Mouse (Mus musculus) intestine, embryonic 16.5 days (tissue): Measurements from ENCODE around the gene Ocrl. TPM values are rescaled to one million over a fixed set of nuclear protein-coding genes. Genes with fewer than 3 reads are reported as not detected.

Experiments used
- ATAC-seq: fragments of 200-750 bp; cut with Nextera tagmentation; 2 replicates; pipeline ENCODE4 v1.8.0; 2017; ENCODE audit warnings: moderate TSS enrichment, moderate library complexity
- H3K27ac ChIP-seq: fragments of 300-500 bp; sonication (generic); 2 replicates; pipeline ENCODE4 v1.5.1; 2014; ENCODE audit warnings: mild to moderate bottlenecking, low read length
- H3K27me3 ChIP-seq: fragments of 300-500 bp; sonication (generic); replicated peaks from 2 replicates; pipeline ENCODE4 v1.6.1; 2014; ENCODE audit warnings: low read length, control low read depth, mixed read lengths; ENCODE audit not compliant: control insufficient read depth, insufficient read depth
- H3K36me3 ChIP-seq: fragments of 300-500 bp; sonication (generic); 2 replicates; pipeline ENCODE4 v1.6.1; 2014; ENCODE audit warnings: low read length, control low read depth; ENCODE audit not compliant: control insufficient read depth, insufficient read depth
- H3K4me1 ChIP-seq: fragments of 300-500 bp; sonication (generic); 2 replicates; pipeline ENCODE4 v1.6.1; 2014; ENCODE audit warnings: low read length, control low read depth, mixed read lengths; ENCODE audit not compliant: control insufficient read depth, insufficient read depth
- H3K4me2 ChIP-seq: fragments of 300-500 bp; sonication (generic); 2 replicates; pipeline ENCODE4 v1.6.1; 2014; ENCODE audit warnings: low read depth, low read length, control low read depth
- H3K4me3 ChIP-seq: fragments of 300-500 bp; sonication (generic); 2 replicates; pipeline ENCODE4 v1.5.1; 2014; ENCODE audit warnings: mild to moderate bottlenecking, low read length
- H3K9ac ChIP-seq: fragments of 300-500 bp; sonication (generic); 2 replicates; pipeline ENCODE4 v1.6.1; 2014; ENCODE audit warnings: low read depth, low read length
- H3K9me3 ChIP-seq: fragments of 300-500 bp; sonication (generic); 2 replicates; pipeline ENCODE4 v1.6.1; 2016; ENCODE audit warnings: low read length, control low read depth; ENCODE audit not compliant: control insufficient read depth
- WGBS: fragments of 180-500 bp; shearing (Covaris S2); extraction: QIAGEN DNeasy Blood & Tissue Kit; methylation state at CpG from one replicate; pipeline ENCODE4 v1.1.7; 2014; 5-methylcytosine and 5-hydroxymethylcytosine counted together
- polyA plus RNA-seq: library from polyadenylated mRNA; unstranded; fragments of >200 nt; fragmentation: Nextera tagmentation; extraction: Ambion mirVana; gene quantifications from 2 replicates; pipeline ENCODE4 v1.2.1, GENCODE M21; 2015

The Ocrl gene
- polyA plus RNA-seq, result 13.2 and 13.8 TPM in 2 replicates

GRCm38 (mm10) chrX:47912306-47912792 lies at the start of gene Ocrl:
Ocrl (plus strand) TSS chrX:47912387.
- Histone ChIP-seq H3K36me3 (no peaks in the 10 kb centered on the region), H3K27ac (peak within 1 kb of the TSS; percentile 78), H3K9me3 (no peaks in the 10 kb centered on the region), H3K4me1 (no peaks in the 10 kb centered on the region), H3K4me3 (peak within 1 kb of the TSS; percentile 70), H3K9ac (peak within 1 kb of the TSS; percentile 84), H3K27me3 (no peaks in the 10 kb centered on the region), H3K4me2 (peak within 1 kb of the TSS; percentile 75)
- 14% methylated on average over 33 of the region's 35 CpGs for WGBS
- peak; percentile 95 for ATAC-seq

GRCm38 (mm10) chrX:47880052-47880451 lies 32.1 kb upstream of the Ocrl start:
- 27% methylated on average over 2 of the region's 2 CpGs for WGBS
- ATAC-seq, result peak; percentile 33; the same call in 1 of the 2 replicates
- Histone ChIP-seq H3K9ac (no peak overlapping the region), H3K4me1 (no peaks in the 10 kb centered on the region), H3K36me3 (no peaks in the 10 kb centered on the region), H3K4me2 (no peak overlapping the region), H3K27me3 (no peaks in the 10 kb centered on the region), H3K4me3 (no peak overlapping the region), H3K9me3 (no peaks in the 10 kb centered on the region), H3K27ac (no peak overlapping the region)

GRCm38 (mm10) chrX:47882813-47883212 lies 29.4 kb upstream of the Ocrl start:
- no peak overlapping the region for H3K4me2 ChIP-seq
- no peaks in the 10 kb centered on the region for H3K4me1 ChIP-seq
- H3K27me3 ChIP-seq, result no peaks in the 10 kb centered on the region
- ATAC-seq, result no peak
- H3K27ac ChIP-seq, result no peak overlapping the region
- 83% methylated on average over 6 of the region's 6 CpGs for WGBS
- no peak overlapping the region for H3K9ac ChIP-seq
- H3K9me3 ChIP-seq, result no peaks in the 10 kb centered on the region
- no peak overlapping the region for H3K4me3 ChIP-seq
- no peaks in the 10 kb centered on the region for H3K36me3 ChIP-seq

DNA sequence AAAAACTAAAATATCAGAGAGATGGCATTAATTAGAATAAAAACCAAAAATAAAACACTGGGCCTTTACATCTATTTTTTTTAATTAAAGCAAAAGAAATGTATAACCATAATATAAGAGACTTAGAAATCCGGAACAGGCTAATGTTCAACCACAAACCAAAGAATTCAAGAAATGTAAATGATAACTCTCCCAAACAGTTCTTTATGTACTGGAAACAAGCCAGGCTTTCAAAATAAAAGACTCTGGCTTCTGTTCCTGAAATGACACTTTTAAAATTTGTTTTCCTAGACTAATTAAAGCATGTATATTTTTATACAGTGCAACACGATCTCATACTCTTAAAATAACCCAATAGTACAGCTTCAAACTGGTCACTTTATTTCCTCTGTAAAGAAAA lies 24.8 kb upstream of the Ocrl start:
- no peak overlapping the region for H3K4me3 ChIP-seq
- H3K4me2 ChIP-seq, result no peak overlapping the region
- no peaks in the 10 kb centered on the region for H3K36me3 ChIP-seq
- no peaks in the 10 kb centered on the region for H3K27me3 ChIP-seq
- H3K4me1 ChIP-seq, result no peaks in the 10 kb centered on the region
- no peak for ATAC-seq
- H3K27ac ChIP-seq, result no peak overlapping the region
- no peak overlapping the region for H3K9ac ChIP-seq
- H3K9me3 ChIP-seq, result no peaks in the 10 kb centered on the region
- WGBS, result 53% methylated on average over 2 of the region's 2 CpGs

DNA sequence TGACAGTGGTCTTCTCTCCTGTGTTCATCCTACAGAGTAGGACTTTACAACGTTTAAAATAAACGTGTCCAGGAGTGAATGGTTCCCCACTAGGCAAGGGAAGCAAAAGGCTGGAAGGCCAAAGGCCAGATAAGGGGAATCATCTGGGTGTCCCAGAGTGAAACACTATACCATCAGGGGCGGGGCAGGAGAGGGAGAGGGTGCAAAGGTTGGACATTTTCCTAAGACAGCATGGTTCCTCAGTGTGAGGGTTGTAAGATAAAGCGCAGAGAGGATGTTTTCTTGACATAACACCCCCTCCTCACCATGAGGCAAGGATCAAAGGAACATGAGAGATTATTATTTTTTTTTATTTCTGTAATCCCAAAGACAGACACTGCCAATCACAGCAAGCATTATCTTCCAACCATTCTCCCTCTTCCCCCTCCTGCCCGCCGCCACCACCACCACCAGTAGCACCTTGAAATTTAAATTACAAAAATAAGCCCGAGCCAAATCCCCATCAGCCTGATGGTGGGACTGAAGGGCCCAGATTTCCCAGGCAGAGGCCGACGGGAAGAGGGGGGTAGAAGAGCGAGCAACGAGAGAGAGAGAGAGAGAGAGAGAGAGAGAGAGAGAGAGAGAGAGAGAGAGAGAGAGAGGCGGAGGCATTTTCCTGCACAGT lies 20.8 kb upstream of the Ocrl start:
- H3K4me2 ChIP-seq, result peak overlapping the region; percentile 58
- H3K27ac ChIP-seq, result peak overlapping the region; percentile 69; the same call in 1 of the 2 replicates
- H3K36me3 ChIP-seq, result no peaks in the 10 kb centered on the region
- H3K9me3 ChIP-seq, result no peaks in the 10 kb centered on the region
- 16% methylated on average over 11 of the region's 12 CpGs for WGBS
- H3K9ac ChIP-seq, result peak overlapping the region; percentile 76
- no peaks in the 10 kb centered on the region for H3K27me3 ChIP-seq
- peak overlapping the region; percentile 63 for H3K4me3 ChIP-seq
- H3K4me1 ChIP-seq, result no peaks in the 10 kb centered on the region
- peak; percentile 82 for ATAC-seq

- H3K36me3 ChIP-seq, result no peaks in the 10 kb centered on the region
- H3K27ac ChIP-seq, result peak overlapping the region; percentile 69
- ATAC-seq, result peak; percentile 84
- no peaks in the 10 kb centered on the region for H3K9me3 ChIP-seq
- H3K4me3 ChIP-seq, result peak overlapping the region; percentile 63
- peak overlapping the region; percentile 76 for H3K9ac ChIP-seq
- no peaks in the 10 kb centered on the region for H3K4me1 ChIP-seq
- H3K27me3 ChIP-seq, result no peaks in the 10 kb centered on the region
- 17% methylated on average over 30 of the region's 36 CpGs for WGBS
- peak overlapping the region; percentile 58 for H3K4me2 ChIP-seq
Measured at GRCm38 (mm10) chrX:47891907-47892430, 20.2 kb upstream of the Ocrl start.

GRCm38 (mm10) chrX:47892431-47893024 lies 19.7 kb upstream of the Ocrl start, which contains the start of gene Smarca1:
Smarca1 (minus strand) TSS chrX:47892974.
- H3K27me3 ChIP-seq, result no peaks in the 10 kb centered on the region
- no peaks in the 10 kb centered on the region for H3K4me1 ChIP-seq
- peak; percentile 68 for ATAC-seq
- H3K36me3 ChIP-seq, result no peaks in the 10 kb centered on the region
- H3K4me2 ChIP-seq, result peak within 1 kb of the TSS; percentile 58
- H3K27ac ChIP-seq, result peak within 1 kb of the TSS; percentile 69
- H3K9ac ChIP-seq, result peak within 1 kb of the TSS; percentile 76
- peak within 1 kb of the TSS; percentile 63 for H3K4me3 ChIP-seq
- WGBS, result 22% methylated on average over 17 of the region's 17 CpGs
- H3K9me3 ChIP-seq, result no peaks in the 10 kb centered on the region

- peak overlapping the region; percentile 75 for H3K4me2 ChIP-seq
- 19% methylated on average over 8 of the region's 8 CpGs for WGBS
Measured at GRCm38 (mm10) chrX:47912904-47913542, 836 bp downstream of the Ocrl start.

GRCm38 (mm10) chrX:47913543-47913938 lies 1.4 kb downstream of the Ocrl start:
- WGBS, result 74% methylated on average over 7 of the region's 7 CpGs
- Histone ChIP-seq H3K36me3 (no peaks in the 10 kb centered on the region), H3K27me3 (no peaks in the 10 kb centered on the region), H3K4me1 (no peaks in the 10 kb centered on the region), H3K27ac (no peak overlapping the region), H3K9me3 (no peaks in the 10 kb centered on the region), H3K4me3 (peak overlapping the region; percentile 70; the same call in 1 of the 2 replicates), H3K9ac (0 out of 2 replicates have a peak overlapping the region, but pooled peaks have one; percentile 16), H3K4me2 (peak overlapping the region; percentile 75)
- no peak for ATAC-seq

More at GRCm38 (mm10) chrX:47912904-47913542, 836 bp downstream of the Ocrl start:
- Histone ChIP-seq H3K4me1 (no peaks in the 10 kb centered on the region), H3K27me3 (no peaks in the 10 kb centered on the region), H3K9me3 (no peaks in the 10 kb centered on the region), H3K9ac (peak overlapping the region; percentile 84), H3K4me3 (peak overlapping the region; percentile 70), H3K27ac (no peak overlapping the region; the same call in 1 of the 2 replicates), H3K36me3 (no peaks in the 10 kb centered on the region)
- ATAC-seq, result peak; percentile 49
